Mouse (Mus musculus) liver, postnatal 0 days (tissue): ENCODE measurements around the gene Rbm10. TPM values are rescaled to one million over a fixed set of nuclear protein-coding genes. Genes with fewer than 3 reads are reported as not detected.

Source experiments
- ATAC-seq: fragments of 200-750 bp; cut with Nextera tagmentation; 2 replicates; pipeline ENCODE4 v1.8.0; 2017; ENCODE audit warnings: mild to moderate bottlenecking, moderate library complexity
- DNase-seq: peaks from one replicate; pipeline ENCODE4 v3.0.0-alpha.2; 2016
- H3K27ac ChIP-seq: fragments of 300-500 bp; sonication (generic); 2 replicates; pipeline ENCODE4 v1.5.1; 2014; ENCODE audit warnings: antibody characterized with exemption, moderate library complexity, mild to moderate bottlenecking, low read depth
- H3K27me3 ChIP-seq: fragments of 300-500 bp; sonication (generic); 2 replicates; pipeline ENCODE4 v1.6.1; 2014; ENCODE audit warnings: low read length, control low read depth, mixed read lengths; ENCODE audit not compliant: insufficient read depth
- H3K36me3 ChIP-seq: fragments of 300-500 bp; sonication (generic); replicated peaks from 2 replicates; pipeline ENCODE4 v1.6.1; 2014; ENCODE audit warnings: mild to moderate bottlenecking, control low read depth, low read length, moderate library complexity, mixed read lengths; ENCODE audit not compliant: insufficient read depth
- H3K4me1 ChIP-seq: fragments of 300-500 bp; sonication (generic); 2 replicates; pipeline ENCODE4 v1.6.1; 2014; ENCODE audit warnings: antibody characterized with exemption, mild to moderate bottlenecking, control low read depth; ENCODE audit not compliant: insufficient read depth
- H3K4me2 ChIP-seq: fragments of 300-500 bp; sonication (generic); 2 replicates; pipeline ENCODE4 v1.6.1; 2014; ENCODE audit warnings: low read depth, mild to moderate bottlenecking, low read length, moderate library complexity, mixed read lengths
- H3K4me3 ChIP-seq: fragments of 300-500 bp; sonication (generic); 2 replicates; pipeline ENCODE4 v1.5.1; 2014; ENCODE audit warnings: low read depth, low read length
- H3K9ac ChIP-seq: fragments of 300-500 bp; sonication (generic); replicated peaks from 2 replicates; pipeline ENCODE4 v1.6.1; 2014; ENCODE audit warnings: mild to moderate bottlenecking, moderate library complexity
- H3K9me3 ChIP-seq: fragments of 300-500 bp; sonication (generic); 2 replicates; pipeline ENCODE4 v1.6.1; 2016; ENCODE audit warnings: mild to moderate bottlenecking, control low read depth, low read length, mixed read lengths
- CTCF ChIP-seq: sonication (generic); IDR thresholded peaks from 2 replicates; pipeline ENCODE4 v1.5.1; 2016; ENCODE audit warnings: antibody characterized with exemption, low read depth
- EP300 ChIP-seq: IDR thresholded peaks from 2 replicates; pipeline ENCODE4 v1.6.1; 2016; ENCODE audit warnings: antibody characterized with exemption, low read depth, mild to moderate bottlenecking
- WGBS: fragments of 180-500 bp; shearing (Covaris S2); extraction: QIAGEN DNeasy Blood & Tissue Kit; methylation state at CpG from one replicate; pipeline ENCODE4 v1.1.7; 2014; ENCODE audit not compliant: insufficient replicate concordance; 5-methylcytosine and 5-hydroxymethylcytosine counted together
- polyA plus RNA-seq: library from polyadenylated mRNA; unstranded; fragments of >200 nt; fragmentation: Nextera tagmentation; extraction: Ambion mirVana; gene quantifications from 2 replicates; pipeline ENCODE4 v1.2.1, GENCODE M21; 2015

Gene Rbm10
- 12.2 and 14.9 TPM in 2 replicates for polyA plus RNA-seq

GRCm38 (mm10) chrX:20617176-20617902 lies at the start of gene Rbm10, which contains the start of gene Ndufb11:
Gene Rbm10 (plus strand): TSS chrX:20617503.
Gene Ndufb11 (minus strand): TSS chrX:20617619.
- ATAC-seq = peak; percentile 97

DNA sequence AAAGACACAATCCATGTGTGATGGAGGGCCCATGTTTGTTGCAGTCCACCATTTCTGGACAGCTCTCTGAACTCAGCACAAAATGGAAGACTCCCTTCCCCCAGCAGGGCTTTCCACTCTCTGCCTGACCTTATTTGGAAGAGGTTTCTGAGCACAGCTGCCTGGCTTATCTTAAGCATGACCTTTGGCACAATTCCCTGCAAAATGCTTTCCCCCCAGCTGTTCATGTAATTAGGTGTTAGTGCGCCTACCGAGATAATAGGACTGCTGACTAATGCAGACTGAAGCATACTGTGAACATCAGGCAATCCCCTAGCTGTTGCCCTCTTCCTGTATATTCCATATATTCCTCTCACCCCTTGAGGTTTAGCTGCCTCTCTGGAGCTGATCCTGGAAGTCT lies 46.3 kb upstream of the Rbm10 start:
- H3K27ac ChIP-seq = no peak overlapping the region
- DNase-seq (no peak), ATAC-seq (peak; percentile 64)
- no peaks in the 10 kb centered on the region; the same call in 1 of the 2 replicates for H3K4me1 ChIP-seq
- no peaks in the 10 kb centered on the region for H3K9me3 ChIP-seq
- no peak overlapping the region for H3K9ac ChIP-seq
- H3K4me2 ChIP-seq = no peak overlapping the region
- TF ChIP-seq EP300 (no peak), CTCF (no peak)
- no peak overlapping the region for H3K4me3 ChIP-seq
- H3K27me3 ChIP-seq = no peaks in the 10 kb centered on the region
- 54% methylated on average over 2 of the region's 2 CpGs for WGBS
- no peaks in the 10 kb centered on the region for H3K36me3 ChIP-seq

More at GRCm38 (mm10) chrX:20617176-20617902, at the start of gene Rbm10, which contains the start of gene Ndufb11:
- TF ChIP-seq EP300 (peak; percentile 55; the same call in 1 of the 2 replicates), CTCF (no peak)
- Histone ChIP-seq H3K27ac (peak within 1 kb of the TSS; percentile 90), H3K36me3 (0 out of 2 replicates have a peak, but pooled peaks cover 8% of the 10 kb centered on the region), H3K4me3 (peak within 1 kb of the TSS; percentile 75), H3K4me1 (peaks cover 4% of the 10 kb centered on the region; the same call in 1 of the 2 replicates), H3K9me3 (no peaks in the 10 kb centered on the region), H3K4me2 (peak within 1 kb of the TSS; percentile 70), H3K9ac (peak within 1 kb of the TSS; percentile 76), H3K27me3 (no peaks in the 10 kb centered on the region)
- WGBS = 13% methylated on average over 47 of the region's 49 CpGs
- peak; percentile 83 for DNase-seq

DNA sequence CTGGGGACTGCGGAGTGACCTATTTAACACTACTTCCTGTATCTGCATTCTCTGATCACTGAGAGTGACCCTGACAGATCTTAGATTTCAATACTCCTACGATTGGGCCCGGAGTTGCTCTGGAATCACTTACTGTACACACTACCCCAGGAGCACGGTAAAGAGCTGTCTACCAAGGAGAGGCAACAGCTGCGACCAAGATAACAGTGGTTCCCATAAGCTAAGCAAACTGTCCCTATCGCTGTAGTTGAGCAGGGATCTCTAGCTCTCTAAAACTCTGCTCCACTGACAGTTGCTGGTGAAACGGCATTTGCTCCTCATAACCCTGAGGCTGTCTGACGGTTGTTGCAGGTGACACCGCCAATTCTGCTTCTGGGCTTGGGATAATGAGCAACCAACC lies 44.6 kb upstream of the Rbm10 start:
- no peaks in the 10 kb centered on the region for H3K27me3 ChIP-seq
- DNase-seq = no peak
- H3K9ac ChIP-seq = no peak overlapping the region
- H3K4me3 ChIP-seq = no peak overlapping the region
- no peak for ATAC-seq
- H3K4me1 ChIP-seq = no peaks in the 10 kb centered on the region; the same call in 1 of the 2 replicates
- TF ChIP-seq EP300 (no peak), CTCF (no peak)
- H3K4me2 ChIP-seq = no peak overlapping the region
- H3K9me3 ChIP-seq = no peaks in the 10 kb centered on the region
- WGBS = 60% methylated on average over 9 of the region's 9 CpGs
- no peak overlapping the region for H3K27ac ChIP-seq
- H3K36me3 ChIP-seq = no peaks in the 10 kb centered on the region

DNA sequence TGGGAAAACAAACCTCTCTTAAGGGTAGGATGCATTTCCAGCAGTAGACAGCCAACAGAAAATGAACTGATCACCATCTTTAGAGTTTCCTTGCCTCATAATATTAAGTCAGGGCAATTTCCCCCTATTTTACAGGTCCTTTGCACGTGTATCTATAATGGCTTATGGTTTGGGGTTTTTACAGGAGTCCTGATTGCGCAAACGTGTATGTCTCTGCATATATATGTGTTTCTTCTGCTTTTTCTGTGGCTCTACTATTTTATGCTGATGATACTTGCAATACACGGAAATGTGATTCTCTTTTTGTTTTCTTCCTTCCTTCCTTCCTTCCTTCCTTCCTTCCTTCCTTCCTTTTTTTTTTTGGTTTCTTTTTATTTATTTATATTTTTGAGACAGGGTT lies 43.4 kb upstream of the Rbm10 start:
- 47% methylated on average over 4 of the region's 4 CpGs for WGBS
- no peaks in the 10 kb centered on the region for H3K27me3 ChIP-seq
- TF ChIP-seq CTCF (no peak), EP300 (no peak)
- no peak overlapping the region for H3K4me2 ChIP-seq
- no peaks in the 10 kb centered on the region for H3K9me3 ChIP-seq
- no peaks in the 10 kb centered on the region for H3K36me3 ChIP-seq
- no peak overlapping the region for H3K4me3 ChIP-seq
- H3K27ac ChIP-seq = no peak overlapping the region
- no peak overlapping the region for H3K9ac ChIP-seq
- ATAC-seq (no peak), DNase-seq (no peak)
- no peaks in the 10 kb centered on the region; the same call in 1 of the 2 replicates for H3K4me1 ChIP-seq

DNA sequence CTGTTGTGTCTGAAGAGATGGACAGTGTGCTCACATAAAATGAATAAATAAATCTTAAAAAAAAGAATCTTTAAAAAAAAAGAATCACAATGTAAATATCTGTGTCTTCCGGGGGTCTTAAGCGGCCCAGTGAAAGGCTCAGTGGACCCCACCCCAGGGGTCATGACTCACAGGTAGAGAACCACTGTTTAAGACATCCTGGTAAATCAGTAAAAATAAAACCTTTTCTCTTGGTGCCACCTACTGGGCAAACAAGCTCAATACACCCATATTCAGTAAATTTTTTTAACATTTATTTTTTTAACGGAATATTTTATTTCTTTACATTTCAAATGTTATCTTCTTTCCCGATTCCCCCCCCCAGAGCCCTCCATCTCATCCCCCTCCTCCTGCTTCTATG lies 29.3 kb upstream of the Rbm10 start:
- no peaks in the 10 kb centered on the region for H3K27me3 ChIP-seq
- H3K27ac ChIP-seq = no peak overlapping the region
- no peak overlapping the region for H3K9ac ChIP-seq
- WGBS = 14% methylated on average over 4 of the region's 4 CpGs
- ATAC-seq (no peak), DNase-seq (no peak)
- no peaks in the 10 kb centered on the region for H3K9me3 ChIP-seq
- TF ChIP-seq EP300 = no peak
- TF ChIP-seq CTCF = peak; percentile 38; the same call in 1 of the 2 replicates
- no peaks in the 10 kb centered on the region for H3K36me3 ChIP-seq
- H3K4me1 ChIP-seq = no peaks in the 10 kb centered on the region
- no peak overlapping the region for H3K4me3 ChIP-seq
- no peak overlapping the region for H3K4me2 ChIP-seq

DNA sequence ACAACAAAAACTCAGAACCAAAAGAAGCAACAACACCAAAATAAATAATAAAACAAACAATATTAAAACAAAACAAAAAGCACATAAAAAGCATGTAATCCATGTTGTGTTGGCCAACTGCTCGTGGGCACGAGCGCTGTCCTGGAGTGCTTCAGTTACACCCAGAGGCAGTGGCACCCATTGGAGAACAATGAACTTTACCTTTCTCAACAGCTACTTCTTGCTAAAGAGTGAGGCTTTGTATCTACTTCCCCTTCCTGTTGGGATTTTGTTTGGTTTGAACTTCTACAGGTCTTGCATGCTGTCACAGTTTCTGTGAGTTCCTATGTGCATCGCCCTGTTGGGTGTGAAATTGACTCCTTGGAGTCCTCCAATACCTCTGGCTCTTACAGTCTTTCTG lies 8.8 kb upstream of the Rbm10 start:
- Histone ChIP-seq H3K9ac (no peak overlapping the region), H3K27me3 (no peaks in the 10 kb centered on the region), H3K36me3 (no peaks in the 10 kb centered on the region), H3K4me2 (no peak overlapping the region), H3K4me3 (no peak overlapping the region), H3K9me3 (no peaks in the 10 kb centered on the region), H3K4me1 (no peaks in the 10 kb centered on the region), H3K27ac (no peak overlapping the region)
- 84% methylated on average over 4 of the region's 4 CpGs for WGBS
- DNase-seq (no peak), ATAC-seq (no peak)
- no peak for TF ChIP-seq CTCF
- no peak for TF ChIP-seq EP300
